ENCODE assay signal across 17 mouse cellular contexts in genomic region chr12:78890062-78890461, GRCm38 (mm10). TPM values are rescaled to one million over a fixed set of nuclear protein-coding genes. Genes with fewer than 3 reads are reported as not detected.
DNase-seq lines count a peak whose midpoint lies in the region; ATAC-seq and TF ChIP-seq lines count a peak whose summit lies in the region.
"Had no signal": no experiment of that assay in that cellular context is flagged by ENCODE, and none has a peak within 500 bp of the region (broad histone marks: within the 10 kb centered on the region; RNA-seq: fewer than 3 reads in every experiment).

No protein-coding gene starts in this region.

- no peak for TF ChIP-seq POLR2A in kidney, adult 2 months (IDR thresholded peaks at IDR 0.05; ENCODE audit: low read depth, low read length)
- TF ChIP-seq POLR2A in MEL (IDR thresholded peaks at IDR 0.05; ENCODE audit: control insufficient read depth in 1 of 2, insufficient read depth in 1 of 2, low read depth in 1 of 2, low read length in 2 of 2, poor library complexity in 1 of 2): no peak
- TF ChIP-seq POLR2A in small intestine, adult 2 months (IDR thresholded peaks at IDR 0.05; ENCODE audit: low read depth, low read length): no peak

- peak; percentile 59 for DNase-seq in kidney, adult 2 months
- no peak for DNase-seq in kidney, postnatal 4 days
- DNase-seq in MEL (ENCODE audit: low read depth, low spot score): peak; percentile 25
- DNase-seq in spleen, adult 12 weeks (ENCODE audit: low spot score): no peak
- DNase-seq: adrenal gland, postnatal 10 days; cerebellum, adult 11-12 months; cerebellum, adult 9-10 months; cerebellum, postnatal 25 days; forebrain, postnatal 0 days; gastrocnemius, postnatal 14 days; heart, postnatal 36 days had no signal

- no peak overlapping the region for H3K9ac ChIP-seq in MEL (ENCODE audit: control insufficient read depth, low read depth, low read length, poor library complexity, severe bottlenecking)
- H3K9ac ChIP-seq in intestine, embryonic 15.5 days: no peak overlapping the region
- H3K9ac ChIP-seq: embryonic facial prominence, embryonic 12.5 days; forebrain, embryonic 12.5 days; forebrain, postnatal 0 days; heart, embryonic 13.5 days; hindbrain, embryonic 15.5 days had no signal

- H3K4me1 ChIP-seq in kidney, adult 2 months (ENCODE audit: control insufficient read depth, insufficient read depth, low read length): peaks cover 3% of the 10 kb centered on the region; the same call in 1 of the 2 replicates
- no peaks in the 10 kb centered on the region for H3K4me1 ChIP-seq in MEL (ENCODE audit: control insufficient read depth in 1 of 2, insufficient read depth in 2 of 2, low read length in 2 of 2)
- no peaks in the 10 kb centered on the region for H3K4me1 ChIP-seq in intestine, embryonic 15.5 days (replicated peaks)
- H3K4me1 ChIP-seq in small intestine, adult 2 months (ENCODE audit: control insufficient read depth, insufficient read depth, insufficient read length, low read length): peaks cover 3% of the 10 kb centered on the region; the same call in 1 of the 2 replicates
- H3K4me1 ChIP-seq: embryonic facial prominence, embryonic 12.5 days; forebrain, embryonic 12.5 days; hindbrain, embryonic 15.5 days had no signal

- H3K27ac ChIP-seq in kidney, adult 2 months (ENCODE audit: insufficient read depth, low read depth, low read length): no peak overlapping the region
- no peak overlapping the region for H3K27ac ChIP-seq in MEL (ENCODE audit: control insufficient read depth, low read depth, low read length)
- H3K27ac ChIP-seq in intestine, embryonic 15.5 days: no peak overlapping the region
- H3K27ac ChIP-seq in small intestine, adult 2 months (ENCODE audit: insufficient read depth, low read depth, low read length): peak overlapping the region; percentile 91
- H3K27ac ChIP-seq: embryonic facial prominence, embryonic 12.5 days; forebrain, embryonic 12.5 days; heart, embryonic 13.5 days; hindbrain, embryonic 15.5 days had no signal

- TF ChIP-seq RAD21 in MEL (IDR thresholded peaks at IDR 0.05; ENCODE audit: low read depth, low read length): no peak

- H3K4me2 ChIP-seq in intestine, embryonic 15.5 days (replicated peaks): no peak overlapping the region
- H3K4me2 ChIP-seq: embryonic facial prominence, embryonic 12.5 days; forebrain, embryonic 12.5 days; heart, embryonic 13.5 days; hindbrain, embryonic 15.5 days had no signal

- TF ChIP-seq CTCF in kidney, adult 2 months (conservative IDR thresholded peaks at IDR 0.05; ENCODE audit: insufficient read depth, insufficient read length, low read depth, low read length): no peak
- no peak for TF ChIP-seq CTCF in MEL (IDR thresholded peaks at IDR 0.05 in 2 of 3, conservative IDR thresholded peaks at IDR 0.05 in 1 of 3; ENCODE audit: control insufficient read depth in 1 of 3, insufficient read depth in 1 of 3, low read depth in 2 of 3, low read length in 3 of 3, poor library complexity in 1 of 3, severe bottlenecking in 1 of 3)
- TF ChIP-seq CTCF in small intestine, adult 2 months (IDR thresholded peaks at IDR 0.05; ENCODE audit: extremely low read depth, insufficient read length, insufficient replicate concordance, low read depth, low read length): no peak

- H3K27me3 ChIP-seq in kidney, adult 2 months (replicated peaks; ENCODE audit: control insufficient read depth, insufficient read depth, low read length): no peaks in the 10 kb centered on the region
- H3K27me3 ChIP-seq in MEL (ENCODE audit: control insufficient read depth in 1 of 2, insufficient read depth in 2 of 2, low read length in 2 of 2): no peaks in the 10 kb centered on the region
- H3K27me3 ChIP-seq in intestine, embryonic 15.5 days (replicated peaks): no peaks in the 10 kb centered on the region
- H3K27me3 ChIP-seq in small intestine, adult 2 months (ENCODE audit: control insufficient read depth, insufficient read depth, low read length): no peaks in the 10 kb centered on the region
- H3K27me3 ChIP-seq: embryonic facial prominence, embryonic 12.5 days; forebrain, embryonic 12.5 days; heart, embryonic 13.5 days; hindbrain, embryonic 15.5 days had no signal

- ATAC-seq in intestine, embryonic 15.5 days: peak; percentile 60
- ATAC-seq: forebrain, postnatal 0 days had no signal

- no peaks in the 10 kb centered on the region for H3K79me2 ChIP-seq in MEL (ENCODE audit: control insufficient read depth, insufficient read depth, low read length, poor library complexity)

- H3K9me3 ChIP-seq in MEL (replicated peaks; ENCODE audit: insufficient read depth, low read length): no peaks in the 10 kb centered on the region
- H3K9me3 ChIP-seq in intestine, embryonic 15.5 days: no peaks in the 10 kb centered on the region
- H3K9me3 ChIP-seq: embryonic facial prominence, embryonic 12.5 days; forebrain, embryonic 12.5 days; hindbrain, embryonic 15.5 days had no signal

- no peak overlapping the region for H3K4me3 ChIP-seq in kidney, adult 2 months (ENCODE audit: insufficient read depth, low read depth, low read length)
- H3K4me3 ChIP-seq in MEL (ENCODE audit: control insufficient read depth in 1 of 2, insufficient read depth in 1 of 2, low read depth in 2 of 2, low read length in 2 of 2): no peak overlapping the region
- no peak overlapping the region for H3K4me3 ChIP-seq in intestine, embryonic 15.5 days (replicated peaks)
- H3K4me3 ChIP-seq in small intestine, adult 2 months (ENCODE audit: low read depth, low read length): no peak overlapping the region
- H3K4me3 ChIP-seq: embryonic facial prominence, embryonic 12.5 days; forebrain, embryonic 12.5 days; heart, embryonic 13.5 days; hindbrain, embryonic 15.5 days had no signal

- 38% methylated on average over 1 of the region's 1 CpGs for WGBS in kidney, adult 2 months
- 53% methylated on average over 1 of the region's 1 CpGs for WGBS in intestine, embryonic 15.5 days
- WGBS in small intestine, adult 2 months: 17% methylated on average over 1 of the region's 1 CpGs

- TF ChIP-seq EP300 in MEL (IDR thresholded peaks at IDR 0.05; ENCODE audit: low read depth in 1 of 2, low read length in 2 of 2): no peak

- H3K36me3 ChIP-seq in kidney, adult 2 months (ENCODE audit: control insufficient read depth, insufficient read depth, low read length): 0 out of 2 replicates have a peak, but pooled peaks cover 1% of the 10 kb centered on the region
- peaks cover 0 to 9% of the 10 kb centered on the region in 2 experiments; a peak in 2 of 4 replicates for H3K36me3 ChIP-seq in MEL (ENCODE audit: control insufficient read depth in 1 of 2, insufficient read depth in 2 of 2, low read length in 2 of 2)
- H3K36me3 ChIP-seq in intestine, embryonic 15.5 days: peaks cover 11% of the 10 kb centered on the region; the same call in 1 of the 2 replicates
- peaks cover 29% of the 10 kb centered on the region for H3K36me3 ChIP-seq in small intestine, adult 2 months (ENCODE audit: control insufficient read depth, insufficient read depth, low read length)

TF ChIP-seq in MEL, 35 proteins besides CTCF, POLR2A, EP300 and RAD21 (continues in another document):
- TF ChIP-seq MXI1 (IDR thresholded peaks at IDR 0.05; ENCODE audit: low read depth, low read length) (no peak), POLR2AphosphoS5 (IDR thresholded peaks at IDR 0.05; ENCODE audit: borderline replicate concordance, low read depth, low read length) (no peak), NRF1 (IDR thresholded peaks at IDR 0.05; ENCODE audit: insufficient read depth, low read depth, low read length, poor library complexity, severe bottlenecking) (no peak), GABPA (IDR thresholded peaks at IDR 0.05; ENCODE audit: low read depth, low read length) (no peak), UBTF (IDR thresholded peaks at IDR 0.05; ENCODE audit: borderline replicate concordance, insufficient read depth, low read depth, low read length) (no peak), GATA1 (IDR thresholded peaks at IDR 0.05; ENCODE audit: low read depth, low read length) (no peak), MAZ (IDR thresholded peaks at IDR 0.05; ENCODE audit: low read depth, low read length) (no peak), MAX (IDR thresholded peaks at IDR 0.05; ENCODE audit: low read length) (no peak), RCOR1 (IDR thresholded peaks at IDR 0.05; ENCODE audit: low read depth, low read length) (no peak), USF1 (IDR thresholded peaks at IDR 0.05; ENCODE audit: low read depth, low read length) (no peak), CHD2 (IDR thresholded peaks at IDR 0.05; ENCODE audit: low read length) (no peak), USF2 (IDR thresholded peaks at IDR 0.05; ENCODE audit: borderline replicate concordance in 1 of 2, insufficient read depth in 1 of 2, low read depth in 1 of 2, low read length in 2 of 2) (no peak), E2F4 (IDR thresholded peaks at IDR 0.05; ENCODE audit: borderline replicate concordance, low read depth, low read length) (no peak), BHLHE40 (IDR thresholded peaks at IDR 0.05; ENCODE audit: borderline replicate concordance, low read depth, low read length) (no peak), ZKSCAN1 (IDR thresholded peaks at IDR 0.05; ENCODE audit: low read depth, low read length) (no peak), TBP (IDR thresholded peaks at IDR 0.05; ENCODE audit: low read depth, low read length) (no peak), TAL1 (IDR thresholded peaks at IDR 0.05; ENCODE audit: low read length) (no peak)

RNA-seq across cellular contexts. Expression of gene Plek2, which starts 16.7 kb away (rescaled TPM):
- 2.0 TPM in 2 replicates for polyA plus RNA-seq in kidney, adult 2 months (2012; rRNA removed)
- 8.0 and 11.2 TPM in 2 replicates for total RNA-seq in MEL (2012; rRNA removed)
- polyA plus RNA-seq in MEL (2012; ENCODE audit: insufficient read depth in 1 of 2, insufficient read length in 2 of 2, low read depth in 1 of 2, low replicate concordance in 2 of 2, missing spikeins in 1 of 2): 10 to 100 TPM in 1 of 2 experiments, not detected in 1; 17.7 TPM
- 24.3 and 24.9 TPM in 2 replicates for polyA plus RNA-seq in intestine, embryonic 15.5 days (2015; fragmentation: Nextera tagmentation; extraction: Ambion mirVana)
- polyA plus RNA-seq in small intestine, adult 2 months (2012; rRNA removed): 6.7 and 23.2 TPM in 2 replicates

RNA-seq across cellular contexts. Expression of gene Eif2s1, which starts 28.4 kb away (rescaled TPM):
- polyA plus RNA-seq in kidney, adult 2 months (2012; rRNA removed): 9.7 and 14.4 TPM in 2 replicates
- total RNA-seq in MEL (2012; rRNA removed): 197 and 210 TPM in 2 replicates
- polyA plus RNA-seq in MEL (2012; ENCODE audit: insufficient read depth in 1 of 2, insufficient read length in 2 of 2, low read depth in 1 of 2, low replicate concordance in 2 of 2, missing spikeins in 1 of 2): 100 to 1,000 TPM; 114 to 550 TPM
- 227 and 228 TPM in 2 replicates for polyA plus RNA-seq in intestine, embryonic 15.5 days (2015; fragmentation: Nextera tagmentation; extraction: Ambion mirVana)
- 1.4 and 2.0 TPM in 2 replicates for polyA plus RNA-seq in small intestine, adult 2 months (2012; rRNA removed)

RNA-seq across cellular contexts. Expression of gene Atp6v1d, which starts 28.6 kb away (rescaled TPM):
- polyA plus RNA-seq in kidney, adult 2 months (2012; rRNA removed): 32.8 and 52.6 TPM in 2 replicates
- 27.0 and 28.0 TPM in 2 replicates for total RNA-seq in MEL (2012; rRNA removed)
- 10 to 100 TPM in 1 of 2 experiments, not detected in 1; 51.7 TPM for polyA plus RNA-seq in MEL (2012; ENCODE audit: insufficient read depth in 1 of 2, insufficient read length in 2 of 2, low read depth in 1 of 2, low replicate concordance in 2 of 2, missing spikeins in 1 of 2)
- polyA plus RNA-seq in intestine, embryonic 15.5 days (2015; fragmentation: Nextera tagmentation; extraction: Ambion mirVana): 50.6 and 61.1 TPM in 2 replicates
- polyA plus RNA-seq in small intestine, adult 2 months (2012; rRNA removed): 0.80 and 2.2 TPM in 2 replicates

Comparison
In these comparisons a context has a peak if more than half of its experiments do, and no peak if none do; other contexts are left out.
1. DNase-seq: peak in kidney, adult 2 months (single experiment) and MEL (single experiment); none in kidney, postnatal 4 days (0 of 2) and spleen, adult 12 weeks (single experiment).